Mouse (Mus musculus) midbrain, embryonic 10.5 days (tissue): ENCODE results near the gene Mageb5. TPM values are rescaled to one million over a fixed set of nuclear protein-coding genes. Genes with fewer than 3 reads are reported as not detected.
"Not testable (repeated sequence)": the region's sequence is repeated elsewhere in the genome, so short reads cannot be mapped to it uniquely, and the experiment has no call there.

Experiments
- DNase-seq: peaks from one replicate; pipeline ENCODE4 v3.0.0-alpha.2; 2017; ENCODE audit warnings: low spot score
- H3K27ac ChIP-seq: fragments of 300-500 bp; sonication (generic); replicated peaks from 2 replicates; pipeline ENCODE4 v1.5.1; 2016; ENCODE audit warnings: mild to moderate bottlenecking
- H3K27me3 ChIP-seq: fragments of 300-500 bp; sonication (generic); 2 replicates; pipeline ENCODE4 v1.6.1; 2016; ENCODE audit warnings: low read depth, mild to moderate bottlenecking; ENCODE audit not compliant: poor library complexity, severe bottlenecking
- H3K36me3 ChIP-seq: fragments of 300-500 bp; sonication (generic); 2 replicates; pipeline ENCODE4 v1.6.1; 2016; ENCODE audit warnings: mild to moderate bottlenecking, moderate library complexity
- H3K4me1 ChIP-seq: fragments of 300-500 bp; sonication (generic); 2 replicates; pipeline ENCODE4 v1.6.1; 2016
- H3K4me3 ChIP-seq: fragments of 300-500 bp; sonication (generic); 2 replicates; pipeline ENCODE4 v1.5.1; 2016; ENCODE audit warnings: mild to moderate bottlenecking, moderate library complexity
- H3K9me3 ChIP-seq: fragments of 300-500 bp; sonication (generic); replicated peaks from 2 replicates; pipeline ENCODE4 v1.6.1; 2016; ENCODE audit warnings: mild to moderate bottlenecking
- WGBS: fragments of 180-500 bp; shearing (Covaris S2); methylation state at CpG from one replicate; pipeline ENCODE4 v1.1.7; 2016; 5-methylcytosine and 5-hydroxymethylcytosine counted together
- polyA plus RNA-seq: library from polyadenylated mRNA; unstranded; fragments of >200 nt; fragmentation: Nextera tagmentation; extraction: Ambion mirVana; gene quantifications from 2 replicates; pipeline ENCODE4 v1.2.1, GENCODE M21; 2016

The Mageb5 gene
- not detected in 2 replicates for polyA plus RNA-seq

DNA sequence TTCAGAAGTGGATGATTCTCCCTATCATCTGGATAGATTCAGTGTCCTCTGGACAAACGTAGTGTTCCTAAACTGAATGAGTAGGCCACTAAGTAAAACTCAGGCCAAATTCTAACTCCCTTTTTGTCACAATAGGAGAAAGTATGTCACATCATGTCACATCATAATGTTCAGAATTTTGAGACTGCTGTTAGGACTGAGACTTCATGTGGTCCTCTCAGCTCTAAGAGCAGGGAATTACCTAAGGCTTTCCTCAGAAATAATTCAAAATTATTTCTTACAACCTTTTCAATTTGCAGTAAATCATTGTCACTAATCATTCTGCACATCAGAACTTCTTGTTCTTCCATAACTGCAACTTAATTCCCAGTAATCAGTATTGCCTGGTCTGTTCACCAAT, at the start of gene Mageb5:
TSS of gene Mageb5 (minus strand) at position 101 of the 400 bp plus-strand sequence.
- DNase-seq, H3K27me3 ChIP-seq: not testable (repeated sequence)
- WGBS: 89% methylated on average over 1 of the region's 1 CpGs

GRCm38 (mm10) chrX:91759591-91760226, 23.1 kb downstream of the Mageb5 start:
- WGBS: no CpG with 5 or more reads among the region's 1 CpGs
- not testable (repeated sequence) for H3K9me3 ChIP-seq, DNase-seq, H3K4me3 ChIP-seq, H3K27ac ChIP-seq, H3K27me3 ChIP-seq, H3K36me3 ChIP-seq, H3K4me1 ChIP-seq

More for the DNA sequence above, at the start of gene Mageb5:
- H3K4me1 ChIP-seq, H3K4me3 ChIP-seq, H3K27ac ChIP-seq, H3K9me3 ChIP-seq, H3K36me3 ChIP-seq: not testable (repeated sequence)

Other genes starting within 250 kb of the Mageb5 start
- gene 1700084M14Rik, start 207.1 kb downstream of the Mageb5 start, polyA plus RNA-seq: not detected in 2 replicates
- gene Gm14781, start 150.8 kb downstream of the Mageb5 start, polyA plus RNA-seq: not detected in 2 replicates
- gene Mageb1, start 233.3 kb upstream of the Mageb5 start, polyA plus RNA-seq: not detected in 2 replicates